Mouse (Mus musculus) 416B (cell line): ENCODE data around the gene Fam71e1.

ENCODE experiments used
- DNase-seq: peaks from one replicate; pipeline ENCODE4 v3.0.0; 2011; ENCODE audit warnings: low read depth

The Fam71e1 gene

GRCm38 (mm10) chr7:44501563-44502115 lies 5.3 kb downstream of the Fam71e1 start:
- peak; percentile 81 for DNase-seq

- peak; percentile 71 for DNase-seq
Observed at GRCm38 (mm10) chr7:44507491-44507890, 11.1 kb downstream of the Fam71e1 start.

- peak; percentile 42 for DNase-seq
Observed at GRCm38 (mm10) chr7:44519240-44519913, 23.0 kb downstream of the Fam71e1 start.

- no peak for DNase-seq
Observed at GRCm38 (mm10) chr7:44520990-44521389, 24.6 kb downstream of the Fam71e1 start.

GRCm38 (mm10) chr7:44521710-44522109 lies 25.3 kb downstream of the Fam71e1 start:
- DNase-seq: peak; percentile 10

- DNase-seq: no peak
Observed at GRCm38 (mm10) chr7:44523056-44523455, 26.7 kb downstream of the Fam71e1 start.

- DNase-seq: no peak
Observed at GRCm38 (mm10) chr7:44524502-44524901, 28.1 kb downstream of the Fam71e1 start, which contains the start of gene Mybpc2. Gene Mybpc2 (minus strand): TSS chr7:44524656.

- no peak for DNase-seq
Observed at GRCm38 (mm10) chr7:44525126-44525832, 28.9 kb downstream of the Fam71e1 start.

GRCm38 (mm10) chr7:44526414-44527154 lies 30.2 kb downstream of the Fam71e1 start:
- no peak for DNase-seq

- peak; percentile 82 for DNase-seq
Observed at GRCm38 (mm10) chr7:44527483-44528398, 31.4 kb downstream of the Fam71e1 start.

GRCm38 (mm10) chr7:44529518-44529917 lies 33.1 kb downstream of the Fam71e1 start:
- no peak for DNase-seq

- DNase-seq: no peak
Observed at GRCm38 (mm10) chr7:44530507-44530906, 34.1 kb downstream of the Fam71e1 start.

- DNase-seq: no peak
Observed at GRCm38 (mm10) chr7:44531207-44531606, 34.8 kb downstream of the Fam71e1 start.

GRCm38 (mm10) chr7:44531946-44532732 lies 35.8 kb downstream of the Fam71e1 start, which contains the start of gene Spib:
Gene Spib (minus strand): TSS chr7:44532071.
- no peak for DNase-seq

GRCm38 (mm10) chr7:44532918-44533745 lies 36.8 kb downstream of the Fam71e1 start:
- no peak for DNase-seq

GRCm38 (mm10) chr7:44533746-44534045 lies 37.3 kb downstream of the Fam71e1 start:
- DNase-seq: no peak

GRCm38 (mm10) chr7:44534242-44534641 lies 37.9 kb downstream of the Fam71e1 start:
- no peak for DNase-seq

- DNase-seq: no peak
Observed at GRCm38 (mm10) chr7:44534656-44535441, 38.5 kb downstream of the Fam71e1 start.
